Mouse (Mus musculus) olfactory bulb, adult 2 months (tissue): Measurements from ENCODE around the gene Cd160.

Experiments used
- CTCF ChIP-seq: fragments of 200-500 bp; IDR thresholded peaks from 2 replicates; pipeline ENCODE4 v1.5.1; 2012; ENCODE audit warnings: low read depth, mild to moderate bottlenecking, low read length, moderate library complexity; ENCODE audit not compliant: insufficient read depth
- POLR2A ChIP-seq: fragments of 200-500 bp; IDR thresholded peaks from 2 replicates; pipeline ENCODE4 v1.6.1; 2012; ENCODE audit warnings: mild to moderate bottlenecking, low read depth, low read length, moderate library complexity; ENCODE audit not compliant: insufficient read depth

DNA sequence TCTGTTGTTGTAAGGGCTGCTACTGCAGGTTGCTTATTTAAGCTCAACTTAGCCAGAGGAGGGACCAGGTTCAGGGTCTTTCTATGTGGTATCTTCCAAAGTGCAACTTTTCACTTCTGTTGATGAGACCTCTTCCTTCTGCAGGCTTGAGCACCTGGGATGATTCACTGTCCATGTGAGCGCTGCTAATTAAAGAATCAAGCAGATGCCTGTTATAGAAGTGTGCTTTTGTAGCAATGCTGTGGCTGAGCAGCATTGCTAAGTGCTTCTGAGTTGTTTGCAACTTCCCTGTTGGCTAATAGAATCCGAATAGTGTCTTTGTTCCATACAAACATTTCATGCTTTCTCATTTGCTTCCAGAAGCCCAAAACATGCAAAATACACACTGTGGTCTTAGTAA is 41.1 kb upstream of the Cd160 start:
- TF ChIP-seq CTCF = no peak
- TF ChIP-seq POLR2A = no peak
